Mouse (Mus musculus) neural tube, embryonic 11.5 days (tissue): Measurements from ENCODE around the gene Uxs1. TPM values are rescaled to one million over a fixed set of nuclear protein-coding genes. Genes with fewer than 3 reads are reported as not detected.

Source experiments
- ATAC-seq: fragments of 200-750 bp; cut with Nextera tagmentation; 2 replicates; pipeline ENCODE4 v1.8.0; 2017; ENCODE audit warnings: moderate number of reproducible peaks, mild to moderate bottlenecking, moderate TSS enrichment, moderate library complexity; ENCODE audit not compliant: insufficient read depth, low FRiP score, low TSS enrichment
- DNase-seq: peaks from one replicate; pipeline ENCODE4 v3.0.0-alpha.2; 2015; ENCODE audit warnings: low spot score
- H3K27ac ChIP-seq: fragments of 300-500 bp; sonication (generic); 2 replicates; pipeline ENCODE4 v1.5.1; 2014; ENCODE audit warnings: low read depth, mild to moderate bottlenecking, low read length
- H3K27me3 ChIP-seq: fragments of 300-500 bp; sonication (generic); 2 replicates; pipeline ENCODE4 v1.6.1; 2014; ENCODE audit warnings: mild to moderate bottlenecking, low read length, mixed read lengths; ENCODE audit not compliant: control insufficient read depth, insufficient read depth
- H3K36me3 ChIP-seq: fragments of 300-500 bp; sonication (generic); 2 replicates; pipeline ENCODE4 v1.6.1; 2014; ENCODE audit warnings: mild to moderate bottlenecking, low read length, moderate library complexity, mixed read lengths; ENCODE audit not compliant: control insufficient read depth, insufficient read depth
- H3K4me1 ChIP-seq: fragments of 300-500 bp; sonication (generic); 2 replicates; pipeline ENCODE4 v1.6.1; 2014; ENCODE audit warnings: low read length, mixed read lengths; ENCODE audit not compliant: control insufficient read depth, insufficient read depth
- H3K4me2 ChIP-seq: fragments of 300-500 bp; sonication (generic); 2 replicates; pipeline ENCODE4 v1.6.1; 2014; ENCODE audit warnings: low read depth, mild to moderate bottlenecking, moderate library complexity
- H3K4me3 ChIP-seq: fragments of 300-500 bp; sonication (generic); 2 replicates; pipeline ENCODE4 v1.5.1; 2014; ENCODE audit warnings: low read depth, low read length
- H3K9ac ChIP-seq: fragments of 300-500 bp; sonication (generic); 2 replicates; pipeline ENCODE4 v1.6.1; 2014; ENCODE audit warnings: mild to moderate bottlenecking, low read length
- H3K9me3 ChIP-seq: fragments of 300-500 bp; sonication (generic); 2 replicates; pipeline ENCODE4 v1.6.1; 2016; ENCODE audit warnings: low read length; ENCODE audit not compliant: control insufficient read depth
- WGBS: fragments of 180-500 bp; shearing (Covaris S2); extraction: QIAGEN DNeasy Blood & Tissue Kit; methylation state at CpG from one replicate; pipeline ENCODE4 v1.1.7; 2014; 5-methylcytosine and 5-hydroxymethylcytosine counted together
- polyA plus RNA-seq: library from polyadenylated mRNA; unstranded; fragments of >200 nt; fragmentation: Nextera tagmentation; extraction: Ambion mirVana; gene quantifications from 2 replicates; pipeline ENCODE4 v1.2.1, GENCODE M21; 2014

Gene Uxs1
- polyA plus RNA-seq, 1 experiment from 2014 or later: 24.0 TPM

- ATAC-seq: no peak
Measured at GRCm38 (mm10) chr1:43785316-43785715, 42.3 kb downstream of the Uxs1 start.

DNA sequence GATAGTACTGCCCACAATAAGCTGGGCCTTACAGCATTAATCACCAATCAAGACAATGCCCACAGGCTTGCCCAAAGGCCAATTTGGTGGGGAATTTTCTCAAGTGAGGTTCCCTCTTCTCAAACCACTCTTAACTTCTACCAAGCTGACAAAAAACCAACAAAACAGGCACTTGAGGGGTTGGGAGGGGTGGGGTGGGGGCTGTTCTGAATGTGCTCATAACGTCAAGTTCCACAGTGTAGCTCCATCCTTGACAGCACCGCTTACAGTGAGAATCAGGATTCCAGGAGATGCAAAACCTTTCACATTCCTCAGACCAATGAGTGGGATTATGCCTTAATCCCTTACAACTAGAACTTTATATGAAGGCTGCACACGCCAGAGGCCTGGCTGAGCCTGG lies 44.4 kb downstream of the Uxs1 start:
- H3K4me1 ChIP-seq: no peaks in the 10 kb centered on the region
- H3K9ac ChIP-seq: no peak overlapping the region
- H3K4me3 ChIP-seq: no peak overlapping the region
- 91% methylated on average over 3 of the region's 3 CpGs for WGBS
- no peak overlapping the region for H3K4me2 ChIP-seq
- H3K9me3 ChIP-seq: no peaks in the 10 kb centered on the region
- H3K36me3 ChIP-seq: peaks cover 3% of the 10 kb centered on the region; the same call in 1 of the 2 replicates
- no peak overlapping the region for H3K27ac ChIP-seq
- H3K27me3 ChIP-seq: no peaks in the 10 kb centered on the region
- DNase-seq (no peak), ATAC-seq (no peak)

More at GRCm38 (mm10) chr1:43785316-43785715, 42.3 kb downstream of the Uxs1 start:
- Histone ChIP-seq H3K9me3 (no peaks in the 10 kb centered on the region), H3K27ac (no peak overlapping the region), H3K4me1 (no peaks in the 10 kb centered on the region), H3K4me3 (no peak overlapping the region), H3K9ac (no peak overlapping the region), H3K36me3 (no peaks in the 10 kb centered on the region), H3K27me3 (no peaks in the 10 kb centered on the region), H3K4me2 (no peak overlapping the region)
- 91% methylated on average over 5 of the region's 5 CpGs for WGBS
- DNase-seq: no peak

GRCm38 (mm10) chr1:43782680-43783079 lies 44.9 kb downstream of the Uxs1 start:
- Histone ChIP-seq H3K27ac (no peak overlapping the region), H3K4me3 (no peak overlapping the region), H3K27me3 (no peaks in the 10 kb centered on the region), H3K9me3 (no peaks in the 10 kb centered on the region), H3K4me2 (no peak overlapping the region), H3K36me3 (peaks cover 3% of the 10 kb centered on the region; the same call in 1 of the 2 replicates), H3K9ac (no peak overlapping the region), H3K4me1 (no peaks in the 10 kb centered on the region)
- WGBS: 93% methylated on average over 3 of the region's 3 CpGs
- DNase-seq (no peak), ATAC-seq (no peak)

- H3K36me3 ChIP-seq: peaks cover 3% of the 10 kb centered on the region; the same call in 1 of the 2 replicates
- H3K4me1 ChIP-seq: no peaks in the 10 kb centered on the region
- no peak overlapping the region for H3K4me2 ChIP-seq
- no peak overlapping the region for H3K27ac ChIP-seq
- no peaks in the 10 kb centered on the region for H3K27me3 ChIP-seq
- H3K9ac ChIP-seq: no peak overlapping the region
- 84% methylated on average over 3 of the region's 3 CpGs for WGBS
- ATAC-seq: no peak
- DNase-seq: no peak
- H3K4me3 ChIP-seq: no peak overlapping the region
- no peaks in the 10 kb centered on the region for H3K9me3 ChIP-seq
Measured at GRCm38 (mm10) chr1:43781672-43782071, 45.9 kb downstream of the Uxs1 start.

DNA sequence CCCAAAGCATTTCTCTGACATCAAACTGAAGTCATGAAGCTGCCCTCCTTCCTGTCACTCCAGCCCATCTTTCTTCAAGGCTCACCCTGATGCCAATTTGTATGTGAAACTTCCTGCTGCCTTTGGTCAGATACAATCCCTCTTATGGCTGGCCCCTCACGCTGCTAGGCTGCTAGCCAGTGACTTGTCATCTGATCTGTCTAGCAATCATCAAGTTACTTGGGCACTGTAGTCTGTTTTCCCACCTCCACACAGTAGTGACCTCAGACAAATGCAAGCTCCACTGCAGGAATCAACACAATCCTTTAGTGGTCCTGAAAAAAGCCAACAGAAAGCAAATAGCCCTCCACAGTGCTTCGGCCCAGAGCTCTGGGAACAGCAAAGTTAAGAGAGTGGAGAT lies 46.4 kb downstream of the Uxs1 start:
- no peaks in the 10 kb centered on the region for H3K9me3 ChIP-seq
- H3K9ac ChIP-seq: no peak overlapping the region
- DNase-seq (no peak), ATAC-seq (no peak)
- no peaks in the 10 kb centered on the region for H3K27me3 ChIP-seq
- no peak overlapping the region for H3K4me2 ChIP-seq
- H3K27ac ChIP-seq: no peak overlapping the region
- no peaks in the 10 kb centered on the region for H3K4me1 ChIP-seq
- H3K36me3 ChIP-seq: peaks cover 3% of the 10 kb centered on the region; the same call in 1 of the 2 replicates
- WGBS: 76% methylated on average over 2 of the region's 2 CpGs
- H3K4me3 ChIP-seq: no peak overlapping the region

GRCm38 (mm10) chr1:43776106-43776505 lies 51.5 kb downstream of the Uxs1 start:
- peaks cover 6% of the 10 kb centered on the region for H3K36me3 ChIP-seq
- no peak overlapping the region for H3K27ac ChIP-seq
- H3K4me2 ChIP-seq: no peak overlapping the region
- no peak for ATAC-seq
- no peaks in the 10 kb centered on the region for H3K4me1 ChIP-seq
- H3K4me3 ChIP-seq: no peak overlapping the region
- 92% methylated on average over 3 of the region's 3 CpGs for WGBS
- no peak for DNase-seq
- H3K27me3 ChIP-seq: no peaks in the 10 kb centered on the region
- no peaks in the 10 kb centered on the region for H3K9me3 ChIP-seq
- H3K9ac ChIP-seq: no peak overlapping the region

- no peak for ATAC-seq
- 94% methylated on average over 4 of the region's 4 CpGs for WGBS
- Histone ChIP-seq H3K9me3 (no peaks in the 10 kb centered on the region), H3K27ac (no peak overlapping the region), H3K4me1 (no peaks in the 10 kb centered on the region), H3K9ac (no peak overlapping the region), H3K4me2 (no peak overlapping the region), H3K36me3 (peaks cover 6% of the 10 kb centered on the region), H3K4me3 (no peak overlapping the region), H3K27me3 (no peaks in the 10 kb centered on the region)
- DNase-seq: no peak
Measured at GRCm38 (mm10) chr1:43774126-43774525, 53.5 kb downstream of the Uxs1 start.

GRCm38 (mm10) chr1:43772694-43773093 lies 54.9 kb downstream of the Uxs1 start:
- Histone ChIP-seq H3K9ac (no peak overlapping the region), H3K27me3 (no peaks in the 10 kb centered on the region), H3K36me3 (peaks cover 3% of the 10 kb centered on the region), H3K27ac (no peak overlapping the region), H3K4me2 (no peak overlapping the region), H3K4me3 (no peak overlapping the region), H3K4me1 (no peaks in the 10 kb centered on the region), H3K9me3 (no peaks in the 10 kb centered on the region)
- no peak for ATAC-seq
- DNase-seq: no peak
- 92% methylated on average over 3 of the region's 3 CpGs for WGBS

DNA sequence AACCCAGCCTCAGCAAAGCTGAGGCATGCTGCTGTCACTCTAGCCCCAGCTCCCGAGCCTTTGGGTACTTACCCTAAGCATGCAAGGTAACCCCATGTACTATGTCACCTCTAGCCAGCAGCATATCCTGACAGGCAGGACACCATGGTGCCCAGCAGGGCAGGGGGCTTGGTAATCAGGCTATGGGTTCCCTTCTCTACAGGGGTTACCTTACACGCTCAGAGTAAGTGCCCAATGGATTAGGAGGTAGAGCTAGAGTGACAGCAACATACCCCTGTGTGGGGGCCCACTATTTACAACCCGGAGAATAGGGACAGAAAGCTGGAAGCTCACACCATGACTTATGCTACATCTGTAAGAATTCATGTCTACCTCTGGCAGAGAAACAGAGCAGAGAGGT lies 57.6 kb downstream of the Uxs1 start:
- H3K9me3 ChIP-seq: no peaks in the 10 kb centered on the region
- H3K36me3 ChIP-seq: peaks cover 3% of the 10 kb centered on the region
- 92% methylated on average over 3 of the region's 3 CpGs for whole genome bisulfite sequencing
- H3K4me1 ChIP-seq: no peaks in the 10 kb centered on the region
- DNase-seq (no peak), ATAC-seq (no peak)
- H3K27me3 ChIP-seq: no peaks in the 10 kb centered on the region
- H3K9ac ChIP-seq: no peak overlapping the region
- no peak overlapping the region for H3K4me2 ChIP-seq
- H3K27ac ChIP-seq: no peak overlapping the region
- no peak overlapping the region for H3K4me3 ChIP-seq
